Mouse (Mus musculus): ENCODE measurements around the gene C2cd6.

DNA sequence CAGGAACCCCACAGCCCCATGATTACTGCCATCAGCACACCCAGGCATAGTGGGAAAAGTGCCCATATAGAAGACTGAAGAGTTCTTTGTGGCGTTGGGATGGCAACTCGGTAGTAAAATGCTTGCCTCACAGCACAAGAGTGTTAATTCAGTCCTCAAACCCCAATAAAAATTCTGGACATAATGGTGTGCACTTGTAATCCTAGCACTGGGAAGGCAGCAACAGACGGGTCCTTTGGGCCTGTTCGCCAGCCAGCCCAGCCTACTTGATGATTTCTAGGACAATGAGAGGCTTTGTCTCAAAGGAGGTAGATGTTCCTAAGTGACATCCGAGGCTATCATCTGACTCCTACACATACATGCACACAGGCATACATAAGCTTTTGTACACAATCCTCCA lies 57.0 kb downstream of the C2cd6 start:
- TF ChIP-seq CTCF (IDR thresholded peaks at IDR 0.05; ENCODE audit: control insufficient read depth, insufficient read depth, low read length) (no peak), POLR2A (IDR thresholded peaks at IDR 0.05; ENCODE audit: borderline replicate concordance, control insufficient read depth, low read depth, low read length) (no peak)
